Mouse (Mus musculus) liver, postnatal 0 days (tissue): ENCODE data around the gene Plscr1.
A peak's percentile ranks its signal among the peaks of the same experiment; 100 is the strongest.

ENCODE experiments used
- CTCF ChIP-seq: sonication (generic); IDR thresholded peaks from 2 replicates; pipeline ENCODE4 v1.5.1; 2016; ENCODE audit warnings: antibody characterized with exemption, low read depth
- EP300 ChIP-seq: IDR thresholded peaks from 2 replicates; pipeline ENCODE4 v1.6.1; 2016; ENCODE audit warnings: antibody characterized with exemption, low read depth, mild to moderate bottlenecking

DNA sequence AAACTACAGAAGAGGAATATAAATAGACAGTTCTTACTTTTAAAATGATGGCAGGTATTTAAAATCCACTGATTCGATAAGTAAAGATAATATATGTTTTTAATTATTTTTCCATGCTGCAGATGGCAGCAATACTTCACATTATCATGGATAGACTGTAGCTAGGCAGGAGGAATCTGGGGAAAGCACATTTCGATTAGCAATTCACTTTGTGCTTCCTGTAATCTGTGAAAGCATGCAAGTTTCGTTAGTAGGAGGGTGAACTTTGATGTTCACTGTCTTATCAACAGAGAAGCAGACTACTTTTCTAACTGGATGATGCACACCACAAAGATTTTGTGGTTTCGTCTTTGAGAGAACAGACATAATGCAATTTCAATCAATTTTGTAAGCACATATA, 32.1 kb upstream of the Plscr1 start:
- TF ChIP-seq EP300, result peak; percentile 84
- peak; percentile 46 for TF ChIP-seq CTCF
